Mouse (Mus musculus): Measurements from ENCODE around the gene Clybl. TPM values are rescaled to one million over a fixed set of nuclear protein-coding genes. Genes with fewer than 3 reads are reported as not detected.
A peak's percentile ranks its signal among the peaks of the same experiment; 100 is the strongest.

Gene Clybl
- polyA plus RNA-seq, 1 experiment from 2014 or later: 20.7 TPM

GRCm38 (mm10) chr14:122450496-122451382 lies 269.2 kb downstream of the Clybl start, which contains the start of gene Gm5089:
Gene Gm5089 (minus strand): TSS chr14:122451115.
- Histone ChIP-seq H3K36me3 (ENCODE audit: insufficient read depth) (no peaks in the 10 kb centered on the region), H3K9me3 (ENCODE audit: low read depth, low read length) (no peaks in the 10 kb centered on the region), H3K27me3 (ENCODE audit: insufficient read depth, low read length) (peaks cover 74% of the 10 kb centered on the region), H3K4me1 (ENCODE audit: insufficient read depth) (no peaks in the 10 kb centered on the region), H3K4me2 (peak within 1 kb of the TSS; percentile 67), H3K27ac (ENCODE audit: low read depth) (no peak within 1 kb of the TSS), H3K4me3 (ENCODE audit: low read depth, low read length) (peak within 1 kb of the TSS; percentile 37), H3K9ac (no peak within 1 kb of the TSS; the same call in 1 of the 2 replicates)
- under 1% methylated on average over 58 of the region's 59 CpGs for WGBS
- no peak for DNase-seq
- no peak for TF ChIP-seq CTCF (IDR thresholded peaks at IDR 0.05; ENCODE audit: low read depth)
- ATAC-seq (ENCODE audit: insufficient read depth): peak; percentile 45

DNA sequence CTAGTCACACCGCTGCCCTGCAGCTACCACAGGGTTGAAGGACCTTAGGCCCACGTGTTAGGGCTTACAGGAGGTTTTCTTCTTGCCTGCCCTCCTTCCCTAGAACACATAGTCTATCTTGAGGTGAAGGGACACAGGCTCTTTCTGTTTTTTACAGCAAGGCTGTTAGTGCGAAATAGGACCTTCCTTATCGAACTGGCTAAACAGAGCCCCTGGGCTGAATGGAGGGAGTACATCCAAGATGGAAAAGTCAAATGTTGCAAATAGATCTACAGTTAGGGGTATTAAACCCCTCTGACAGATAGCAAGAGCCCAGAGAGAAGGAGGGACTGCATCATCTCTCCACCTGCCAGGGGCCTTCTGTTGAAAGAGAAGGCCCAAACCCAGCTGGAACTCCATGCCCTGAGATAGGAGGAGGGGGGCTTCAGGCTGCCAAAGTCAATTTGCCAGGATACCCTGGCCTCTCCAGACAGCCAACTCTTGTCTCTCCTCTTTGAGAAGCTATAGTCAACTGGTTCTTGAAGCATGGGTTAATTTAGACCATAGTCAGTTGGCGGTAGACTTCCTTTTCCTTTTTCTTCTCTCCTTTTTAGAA lies 270.1 kb downstream of the Clybl start:
- Histone ChIP-seq H3K4me3 (ENCODE audit: low read depth, low read length) (no peak overlapping the region), H3K36me3 (ENCODE audit: insufficient read depth) (no peaks in the 10 kb centered on the region), H3K4me2 (no peak overlapping the region; the same call in 1 of the 2 replicates), H3K9ac (no peak overlapping the region), H3K9me3 (ENCODE audit: low read depth, low read length) (no peaks in the 10 kb centered on the region), H3K27ac (ENCODE audit: low read depth) (no peak overlapping the region), H3K27me3 (ENCODE audit: insufficient read depth, low read length) (peaks cover 81% of the 10 kb centered on the region), H3K4me1 (ENCODE audit: insufficient read depth) (no peaks in the 10 kb centered on the region)
- WGBS: 63% methylated on average over 5 of the region's 5 CpGs
- no peak for TF ChIP-seq CTCF (IDR thresholded peaks at IDR 0.05; ENCODE audit: low read depth)
- DNase-seq (no peak), ATAC-seq (ENCODE audit: insufficient read depth) (no peak)

Other genes with a start within 250 kb of the Clybl start
- 2.9 and 3.6 TPM in 2 replicates for gene Gpr183, start 216.5 kb upstream of the Clybl start, polyA plus RNA-seq (2014; fragmentation: Nextera tagmentation; extraction: Ambion mirVana)
- gene Timm8a2, start 147.0 kb upstream of the Clybl start, polyA plus RNA-seq (2014; fragmentation: Nextera tagmentation; extraction: Ambion mirVana): not detected in 2 replicates
- 159 and 164 TPM in 2 replicates for gene Tm9sf2, start 74.7 kb upstream of the Clybl start, polyA plus RNA-seq (2014; fragmentation: Nextera tagmentation; extraction: Ambion mirVana)

Measured in lung, embryonic 14.5 days (tissue).